Mouse (Mus musculus) granulocyte monocyte progenitor cell, adult 5-6 weeks (primary cell): ENCODE measurements at regions not wholly inside any gene's neighbourhood (a gene's known extent, or its start where the extent isn't known, plus 50 kb on each side); places are given as distances from the start of the nearest gene placed in this dataset.
A peak's percentile ranks its signal among the peaks of the same experiment; 100 is the strongest.

Source experiments
- ATAC-seq: replicated peaks from 2 replicates; pipeline ENCODE4 v1.8.0; 2016; ENCODE audit warnings: mild to moderate bottlenecking, moderate TSS enrichment, inconsistent platforms; ENCODE audit not compliant: poor library complexity, severe bottlenecking

DNA sequence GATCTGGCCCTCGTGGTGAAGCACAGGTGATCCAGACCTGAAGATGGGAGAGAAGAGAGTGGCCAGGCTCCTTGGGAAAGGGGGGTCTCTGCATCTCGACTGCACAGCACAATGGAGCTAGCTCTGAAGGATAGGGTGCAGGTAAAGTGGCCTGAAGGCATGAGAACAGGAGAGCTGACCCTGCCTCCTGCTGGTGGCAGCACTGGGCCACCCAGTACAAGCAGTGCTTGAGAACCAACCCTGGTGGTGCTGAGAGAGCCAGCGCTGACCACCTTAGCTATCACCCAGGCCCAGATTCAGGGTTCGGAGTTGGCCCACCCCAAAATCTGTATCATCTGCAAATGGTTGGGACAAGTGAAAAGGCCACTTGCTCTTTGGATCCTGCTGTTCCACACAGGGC, 66.2 kb downstream of the A730009L09Rik start:
- ATAC-seq = no peak

DNA sequence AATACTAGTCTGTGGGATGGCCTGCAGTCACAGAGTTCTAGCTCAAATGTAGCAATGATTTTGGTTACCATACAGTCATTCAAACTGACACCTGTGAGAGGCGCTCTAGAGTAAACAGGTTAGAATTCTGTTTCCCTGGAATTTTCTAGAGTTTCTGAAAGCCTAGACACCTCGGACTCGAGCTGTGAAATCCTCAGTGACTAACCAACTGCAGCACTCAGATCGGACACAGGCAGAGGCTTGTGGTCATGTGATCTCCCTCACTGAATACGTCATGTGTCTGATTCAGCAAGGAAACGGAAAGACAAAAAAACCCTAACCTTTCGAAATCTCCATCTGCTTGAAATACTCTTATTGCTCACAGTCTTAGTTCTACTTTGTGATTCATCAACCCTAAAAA, 68.4 kb downstream of the A730009L09Rik start:
- ATAC-seq = peak; percentile 83

DNA sequence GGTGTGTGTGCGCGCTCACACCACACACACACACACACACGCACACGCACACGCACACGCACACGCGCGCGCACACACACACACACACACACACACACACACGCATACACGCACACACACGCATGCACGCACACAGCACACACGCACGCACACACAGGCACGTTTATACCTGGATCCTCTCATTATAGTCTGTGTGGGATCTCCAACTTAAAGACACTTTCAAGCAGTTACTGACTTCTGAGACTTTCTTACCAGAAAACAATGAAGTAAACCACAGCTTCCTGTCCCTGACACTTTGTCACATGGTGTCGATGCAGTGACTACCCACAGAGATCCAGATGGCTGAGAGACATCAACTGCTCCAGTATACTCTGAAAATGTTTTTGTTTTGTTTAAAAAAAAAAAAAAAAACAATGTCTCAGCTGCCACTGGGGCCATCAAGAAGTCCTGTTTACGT, 68.9 kb downstream of the A730009L09Rik start:
- ATAC-seq = peak; percentile 82

DNA sequence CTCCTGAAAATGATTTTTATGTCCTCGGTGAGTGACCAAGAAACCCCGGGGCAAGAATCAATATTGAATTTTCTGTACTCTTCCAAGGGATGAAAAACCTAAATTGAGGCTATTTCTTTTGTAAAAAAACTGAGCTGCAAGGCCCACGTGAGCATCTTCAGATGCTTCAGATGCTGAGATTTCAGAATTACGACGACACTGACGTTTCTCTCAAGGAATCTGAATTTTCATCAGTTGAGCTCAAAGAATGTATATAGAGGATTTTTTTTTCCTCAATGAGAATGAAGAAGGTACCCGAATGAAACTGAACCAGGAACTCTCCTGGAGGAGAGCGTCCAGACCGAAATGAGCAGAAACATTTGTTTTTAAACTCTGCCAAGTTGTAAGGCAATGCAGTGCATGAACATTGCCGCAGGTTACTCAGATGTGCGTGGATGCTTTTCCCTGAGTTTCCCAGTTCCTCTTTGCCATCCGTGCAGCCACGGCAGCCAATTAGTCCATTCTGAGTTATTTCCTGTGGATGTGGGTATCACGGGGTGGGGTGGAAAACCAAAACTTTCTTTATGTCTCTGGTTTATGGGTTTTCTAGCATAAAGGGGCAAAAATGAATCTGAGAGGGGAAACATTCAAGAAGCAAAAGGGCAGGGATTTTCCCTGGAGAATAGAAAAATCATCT, 69.9 kb downstream of the A730009L09Rik start:
- ATAC-seq = peak; percentile 63

DNA sequence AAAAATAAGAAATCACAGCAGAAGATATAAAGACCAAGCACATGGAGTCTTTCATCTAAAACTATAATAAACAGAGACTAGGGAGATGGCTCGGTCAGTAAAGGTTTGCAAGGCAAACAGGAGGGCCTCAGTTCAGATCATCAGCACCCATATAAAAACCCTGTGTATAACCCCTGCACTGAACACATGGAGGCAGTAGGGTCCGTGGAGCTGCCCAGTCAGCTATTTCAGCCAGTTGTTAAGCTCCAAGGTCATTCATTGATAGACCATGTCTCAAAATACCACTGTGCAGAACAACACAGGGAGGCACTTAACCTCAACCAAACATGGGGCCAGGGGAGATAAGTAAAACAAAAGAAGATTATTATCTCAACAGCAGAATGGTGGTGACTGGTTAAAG, 78.1 kb downstream of the A730009L09Rik start:
- no peak for ATAC-seq

DNA sequence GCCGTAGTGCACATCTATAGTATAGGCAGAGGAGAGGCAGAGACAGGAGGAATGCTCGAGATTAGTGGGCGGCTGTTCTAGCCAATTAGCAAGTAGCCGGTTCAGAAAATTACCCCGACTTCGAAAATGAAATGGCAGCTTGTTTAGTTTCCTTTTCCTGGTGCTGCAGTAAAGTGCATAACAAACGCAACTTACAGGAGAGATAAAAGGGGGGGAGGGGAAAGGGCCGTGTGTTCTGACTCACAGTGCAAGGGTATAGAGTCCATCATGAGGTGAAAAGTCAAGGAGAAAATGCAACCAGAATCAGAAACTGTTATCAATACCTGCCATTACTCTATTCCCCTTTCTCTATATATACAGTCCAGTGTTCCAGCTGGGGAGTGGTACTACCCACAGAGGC, 88.0 kb downstream of the A730009L09Rik start:
- peak; percentile 0; the same call in 1 of the 2 replicates for ATAC-seq

DNA sequence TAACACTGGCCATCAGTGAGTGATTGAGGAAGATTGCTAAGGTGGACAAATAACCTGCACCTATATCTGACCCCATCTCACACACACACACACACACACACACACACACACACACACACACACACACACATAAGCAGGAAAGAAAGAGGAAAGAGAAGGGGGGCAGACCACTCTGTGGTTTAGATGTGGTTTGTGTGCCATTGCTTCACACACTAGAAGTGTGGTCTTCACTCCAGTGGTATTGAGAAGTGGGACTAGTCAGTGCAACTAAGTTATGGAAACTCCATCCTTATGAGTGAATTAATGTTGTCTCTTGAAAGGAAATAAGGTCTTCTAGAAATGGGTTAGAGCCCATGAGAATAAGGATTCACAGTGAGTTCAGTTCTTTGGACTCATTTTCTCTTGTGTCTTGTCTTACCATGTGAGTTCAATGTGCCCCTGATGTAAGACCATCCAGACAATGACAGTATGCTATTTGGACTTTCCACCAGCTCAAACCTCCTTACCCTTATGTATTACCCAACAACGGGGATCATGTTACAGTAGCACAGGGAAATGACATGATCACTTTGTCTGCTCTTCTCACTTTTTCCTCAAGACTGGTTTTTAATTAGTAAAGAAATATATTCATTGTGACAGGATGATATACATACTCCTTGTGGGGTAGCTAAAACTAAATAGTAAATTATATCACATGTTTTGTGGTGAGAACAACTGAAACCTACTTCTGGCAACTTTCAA, 88.7 kb downstream of the A730009L09Rik start:
- ATAC-seq = peak; percentile 80

DNA sequence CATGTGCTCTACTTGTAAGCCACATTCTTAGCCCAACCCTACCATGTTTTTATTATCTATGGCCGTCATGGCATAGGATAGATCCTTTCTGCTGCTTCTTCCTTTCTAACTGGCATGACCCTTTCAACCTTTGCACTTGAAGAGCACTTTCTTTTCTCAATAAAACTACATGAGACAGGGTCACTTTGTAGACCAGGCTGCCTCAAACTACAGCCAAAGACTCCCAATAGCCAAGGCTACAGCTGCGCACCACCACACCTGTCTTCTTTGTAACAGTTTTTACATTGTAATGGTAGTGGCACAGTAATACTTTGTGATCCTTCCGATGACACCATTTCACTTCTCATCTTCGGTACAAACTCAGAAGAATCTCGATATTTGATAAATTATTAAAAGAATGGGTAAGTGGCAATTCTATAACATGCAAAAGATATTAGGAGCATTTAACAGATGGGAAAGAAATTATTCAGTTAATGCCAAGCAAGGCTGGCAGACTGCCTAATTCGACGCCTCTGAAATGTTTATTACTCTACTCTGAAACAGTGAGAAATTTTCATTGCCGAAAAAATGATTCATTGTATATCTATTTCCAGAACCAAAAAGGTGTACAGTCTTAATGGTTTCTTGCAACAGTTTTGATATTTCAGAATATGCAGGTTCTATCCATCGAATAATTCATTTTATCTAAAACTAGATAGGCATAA, 89.5 kb downstream of the A730009L09Rik start:
- ATAC-seq = no peak

DNA sequence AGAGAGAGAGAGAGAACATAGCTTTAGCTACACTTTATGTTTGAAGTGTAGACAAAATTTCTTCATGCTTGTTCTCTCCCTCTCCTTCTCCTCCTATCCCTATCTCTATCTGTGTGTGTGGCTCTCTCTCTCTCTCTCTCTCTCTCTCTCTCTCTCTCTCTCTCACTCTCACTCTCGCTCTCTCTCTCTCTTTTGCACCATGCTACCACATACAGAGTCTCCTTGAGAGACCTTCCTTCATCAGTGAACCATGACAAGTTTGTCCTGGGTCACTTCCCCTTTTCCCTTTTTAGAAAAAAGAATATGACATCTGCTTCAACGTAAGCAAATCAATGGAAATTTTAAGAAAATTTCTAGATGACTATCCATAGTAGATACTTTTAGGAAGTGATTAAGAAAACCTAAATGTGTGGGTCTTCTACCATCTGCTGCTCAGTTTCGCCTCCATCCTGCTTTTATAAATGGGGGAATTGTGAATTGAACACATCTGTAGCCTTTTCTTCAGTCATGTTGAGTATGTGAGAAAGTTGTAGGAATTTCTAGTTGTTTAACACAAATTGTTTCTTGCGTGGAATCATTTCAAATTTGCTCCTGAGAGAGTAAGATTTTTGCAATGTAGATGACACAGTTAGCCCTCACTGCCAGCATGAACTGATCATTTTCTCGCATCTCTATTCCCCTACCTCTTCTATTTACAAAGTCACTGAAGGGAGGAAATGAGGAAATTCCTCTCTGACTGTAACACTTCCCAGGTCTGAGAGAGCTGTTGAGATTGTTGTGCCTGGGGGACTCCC, 91.3 kb downstream of the A730009L09Rik start:
- peak; percentile 71 for ATAC-seq

DNA sequence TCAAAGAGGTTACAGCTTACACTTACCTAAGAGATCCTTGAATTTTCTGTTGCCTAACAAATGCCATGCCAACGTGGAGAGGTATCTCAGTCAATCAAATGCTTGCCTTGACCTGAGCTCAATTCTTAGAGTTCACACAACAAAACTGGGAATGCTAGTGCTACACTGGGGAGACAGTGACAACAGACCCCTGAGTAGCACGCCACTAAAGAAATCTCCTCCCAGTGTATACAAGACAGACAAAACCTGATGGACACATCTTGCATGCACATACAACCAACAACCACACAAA, 91.8 kb downstream of the A730009L09Rik start:
- ATAC-seq = no peak

DNA sequence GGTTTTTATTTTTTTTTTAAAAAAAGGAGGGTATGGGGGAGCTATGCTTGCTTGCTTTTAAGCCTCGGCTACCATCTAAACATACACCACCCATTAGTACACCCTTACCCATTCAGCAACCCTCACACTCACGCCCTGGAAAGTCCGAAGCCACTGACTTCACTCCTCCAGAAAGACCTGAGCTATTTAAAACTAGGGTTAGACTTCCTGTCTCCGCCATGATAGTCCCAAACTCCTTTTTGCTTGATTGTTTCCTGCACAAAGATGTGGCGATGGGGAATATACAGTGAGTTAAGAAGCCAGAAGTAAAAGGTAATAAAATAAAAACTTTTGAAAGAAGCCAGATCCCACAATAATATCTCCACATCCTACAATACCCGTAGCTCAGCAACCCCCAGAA, 92.6 kb downstream of the A730009L09Rik start:
- ATAC-seq = no peak

DNA sequence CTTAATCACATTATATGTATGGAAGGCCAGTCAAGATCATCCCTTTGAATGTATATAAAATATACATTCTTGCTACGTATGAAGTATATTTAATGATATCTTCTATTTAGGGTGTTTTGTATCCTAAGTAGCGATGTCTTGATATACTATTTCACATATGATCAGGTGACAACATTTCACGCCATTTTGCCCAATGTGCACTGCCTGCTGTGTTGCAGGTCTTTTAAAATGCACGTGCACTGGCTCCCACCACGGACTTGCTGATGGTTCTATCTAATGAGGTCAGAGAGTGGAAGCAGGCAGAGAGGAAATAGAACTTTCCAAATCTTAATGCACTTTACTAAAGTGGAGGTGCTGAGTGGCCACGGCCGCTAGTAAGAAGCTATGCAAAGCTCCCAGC, 100.8 kb downstream of the A730009L09Rik start:
- no peak for ATAC-seq

DNA sequence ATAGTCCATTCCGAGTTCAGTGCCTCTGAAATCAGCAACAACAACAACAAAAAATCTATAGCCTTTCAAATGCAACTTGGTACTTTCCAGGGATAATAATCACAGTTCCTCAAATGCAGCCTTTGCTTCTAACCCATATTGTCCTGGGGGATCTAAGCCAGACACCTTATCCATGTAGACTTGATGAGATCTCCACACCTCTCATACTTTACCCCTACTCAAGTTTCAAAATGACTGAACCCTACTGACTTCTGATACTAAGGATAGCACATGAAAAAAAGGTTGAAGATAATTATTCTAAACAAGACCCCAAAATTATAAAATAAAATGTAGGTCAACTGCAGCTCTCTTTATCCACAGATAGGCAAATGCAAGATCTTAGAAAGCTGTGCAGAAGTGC, 101.2 kb downstream of the A730009L09Rik start:
- ATAC-seq = no peak

DNA sequence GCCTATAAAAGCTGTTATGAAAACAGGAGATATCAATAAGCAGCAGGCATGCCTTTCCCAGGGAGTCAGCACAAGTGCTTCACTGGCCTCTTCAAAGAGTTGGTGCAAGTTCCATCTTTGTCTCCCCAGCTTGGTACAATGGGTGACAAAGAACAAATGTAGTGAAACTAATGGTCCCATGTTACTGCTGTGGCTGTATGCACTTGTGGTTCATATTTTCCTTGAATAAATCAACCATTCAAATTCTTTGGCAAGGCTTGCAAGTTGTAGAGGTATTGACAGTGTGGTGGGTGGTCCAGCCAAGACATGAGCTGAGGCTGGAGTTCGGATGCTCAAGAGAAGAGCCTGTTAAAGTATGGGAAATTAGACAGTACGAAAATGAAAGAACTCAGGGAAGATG, 103.5 kb downstream of the A730009L09Rik start:
- no peak for ATAC-seq

DNA sequence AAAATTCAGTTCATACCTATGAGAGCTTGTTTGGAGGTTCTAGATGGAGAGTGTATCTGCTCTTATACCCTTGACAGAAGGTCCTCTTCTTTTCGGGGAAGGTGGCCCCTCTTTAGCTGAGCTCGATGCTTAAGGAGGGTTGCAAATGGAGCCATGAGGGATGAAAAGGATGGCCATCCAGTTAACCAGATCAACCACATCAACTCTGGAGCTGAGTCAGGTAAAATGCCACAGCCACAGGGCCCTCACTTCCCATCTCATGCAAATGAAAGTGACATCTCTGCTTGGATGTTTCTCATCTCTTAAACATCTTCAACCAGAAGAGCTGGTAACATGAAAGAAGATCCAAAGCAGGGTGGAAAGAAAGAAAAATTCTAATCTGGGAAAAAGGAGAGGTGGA, 105.0 kb downstream of the A730009L09Rik start:
- no peak for ATAC-seq

DNA sequence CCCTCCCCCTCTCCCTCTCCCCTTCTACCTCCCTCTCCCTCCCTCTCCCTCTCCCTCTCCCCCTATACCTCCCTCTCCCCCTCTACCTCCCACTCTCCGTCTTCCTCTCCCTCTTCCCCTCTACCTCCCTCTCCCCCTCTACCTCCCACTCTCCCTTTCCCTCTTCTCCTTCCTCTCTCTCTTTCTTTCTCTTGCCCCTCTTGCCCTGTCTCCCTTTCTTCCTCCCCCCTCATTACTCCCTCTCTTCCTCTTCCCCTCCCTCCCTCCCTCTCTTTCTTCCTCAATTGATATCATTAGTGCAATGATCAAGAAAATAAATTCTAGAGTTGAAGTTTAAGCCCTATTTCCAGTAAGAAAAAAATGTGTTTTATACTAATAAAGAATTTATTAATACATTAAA, 105.9 kb downstream of the A730009L09Rik start:
- ATAC-seq = peak; percentile 45

DNA sequence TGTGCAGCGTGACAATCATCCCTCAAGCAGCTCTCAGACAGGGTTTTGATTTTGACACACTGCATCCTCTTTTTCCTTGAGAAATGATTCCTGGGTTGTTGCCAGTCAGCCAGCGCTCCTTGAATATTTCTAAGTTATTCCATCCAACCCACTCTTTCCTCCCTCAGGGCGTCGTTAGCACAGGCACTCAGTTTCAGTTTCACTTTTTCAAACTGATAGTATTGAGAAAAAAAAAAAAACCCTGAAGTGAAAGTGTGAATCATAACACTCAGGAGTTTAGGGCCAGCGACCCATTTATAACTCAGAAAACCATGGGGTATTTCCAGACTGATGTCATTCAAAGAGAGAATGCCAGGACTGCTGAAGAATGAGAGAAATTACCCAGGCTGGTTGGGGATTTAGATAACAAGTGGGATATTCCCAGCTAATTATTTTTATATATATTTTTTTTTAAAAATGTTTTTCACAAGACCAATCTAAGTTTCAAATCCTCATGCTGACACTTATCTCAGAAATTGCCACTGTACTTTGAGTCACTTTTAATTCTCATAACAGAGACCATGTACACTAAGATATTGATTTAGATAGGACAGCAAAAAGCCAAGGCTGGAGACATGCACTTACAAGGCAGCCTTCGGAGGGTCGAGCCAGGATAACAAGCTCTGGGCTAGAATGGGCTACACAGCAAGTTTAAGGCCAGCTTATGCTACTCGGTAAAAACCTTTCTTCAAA, 106.5 kb downstream of the A730009L09Rik start:
- ATAC-seq = peak; percentile 96

DNA sequence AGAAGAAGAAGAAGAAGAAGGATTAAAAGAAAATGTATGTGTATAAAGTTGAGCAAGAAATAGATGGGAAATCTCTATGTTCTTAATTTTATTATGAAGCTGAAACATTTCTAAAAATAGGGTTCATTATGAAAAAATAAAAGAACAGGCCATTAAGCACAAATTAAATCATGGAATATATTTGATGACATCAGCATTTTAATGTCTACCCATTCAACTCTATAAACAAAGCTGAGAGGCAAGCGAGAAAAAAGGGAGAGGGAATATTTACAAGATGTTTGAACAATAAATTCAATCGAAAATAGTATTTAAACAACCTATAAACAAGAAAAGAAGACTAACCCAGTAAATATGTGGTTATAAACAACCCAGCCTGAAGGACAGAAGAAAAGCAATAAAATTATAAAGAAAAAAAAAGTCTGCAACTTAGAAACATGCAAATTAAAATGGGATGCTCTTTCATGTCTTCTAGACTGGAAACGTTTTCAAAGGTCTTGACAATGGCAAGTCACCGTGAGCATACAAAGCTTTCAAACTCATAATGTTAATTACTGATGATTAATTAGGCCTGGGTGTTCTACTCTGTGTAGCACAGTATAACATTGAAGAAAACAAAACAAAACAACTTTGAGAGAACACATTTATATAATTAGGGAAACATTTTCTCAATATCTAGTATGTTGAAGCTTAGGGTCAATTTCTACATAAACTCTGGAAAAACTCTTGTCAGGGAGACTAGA, 108.6 kb downstream of the A730009L09Rik start:
- ATAC-seq = no peak

DNA sequence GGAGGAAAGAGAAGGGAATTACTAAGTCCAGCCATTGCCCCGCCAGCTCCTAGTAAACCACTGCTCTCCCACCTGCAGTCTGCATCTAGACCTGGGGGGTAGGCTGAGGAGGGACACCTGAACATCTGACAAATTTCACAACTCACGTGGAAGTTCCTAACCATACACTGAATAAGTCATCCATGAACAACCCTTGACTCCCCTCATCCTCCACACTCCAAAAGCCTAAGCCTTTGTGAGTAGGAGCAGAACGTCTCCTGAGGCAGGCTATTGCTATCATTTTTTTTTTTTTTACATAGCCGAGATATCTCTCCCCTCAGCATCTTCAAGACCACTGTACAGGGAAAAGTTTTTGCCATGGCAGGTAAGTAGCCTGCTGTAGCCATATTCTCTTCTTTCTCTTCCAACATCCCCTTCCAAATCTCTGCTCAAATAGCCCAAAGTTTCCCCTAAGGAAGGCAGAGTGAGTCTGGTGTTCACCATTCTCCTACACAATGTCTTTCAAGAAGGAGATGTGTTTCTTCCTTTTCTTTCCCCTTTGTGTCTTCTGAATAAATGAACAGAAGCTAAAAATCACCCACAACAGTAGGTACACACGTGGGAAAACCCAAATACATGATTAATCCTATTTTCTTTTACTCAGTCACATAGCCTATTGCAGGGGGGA, 109.7 kb downstream of the A730009L09Rik start:
- no peak for ATAC-seq
